Comparison of ENCODE assay signal across 8 mouse cellular contexts in the genomic region with DNA sequence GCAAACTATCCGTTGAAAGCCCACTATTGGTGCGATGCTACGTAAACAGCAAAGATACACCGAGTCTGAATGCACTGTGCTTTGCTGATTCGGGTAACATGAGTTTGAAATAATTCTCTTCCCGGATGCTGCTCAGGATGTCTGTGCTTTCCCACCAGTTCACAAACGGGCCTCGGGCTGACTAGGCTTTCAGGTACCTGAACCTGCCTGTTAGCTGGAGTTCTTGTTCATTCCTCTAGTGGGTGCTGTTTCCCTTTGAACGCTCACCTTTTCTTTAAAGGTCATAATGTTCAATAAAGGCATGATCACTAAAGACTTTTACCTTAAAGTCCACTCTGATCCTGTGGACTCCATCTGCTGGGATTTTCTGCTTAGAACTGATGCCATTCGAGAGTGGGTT. TPM values are rescaled to one million over a fixed set of nuclear protein-coding genes. Genes with fewer than 3 reads are reported as not detected.
DNase-seq lines count a peak whose midpoint lies in the region; ATAC-seq and TF ChIP-seq lines count a peak whose summit lies in the region.

No protein-coding gene starts in this region.

- DNase-seq in adrenal gland, adult 2 months, result peak; percentile 30
- DNase-seq in adrenal gland, adult 18-20 months (ENCODE audit: low spot score in 2 of 2), result no peak
- no peak for DNase-seq in liver, embryonic 14.5 days (ENCODE audit: low read depth in 3 of 3, low spot score in 3 of 3)
- peak; percentile 3 for DNase-seq in forelimb bud, embryonic 11.5 days (ENCODE audit: low read depth, low spot score)
- no peak for DNase-seq in right cerebral cortex, postnatal 10 days (ENCODE audit: low spot score in 2 of 2)

- ATAC-seq in liver, embryonic 14.5 days (ENCODE audit: insufficient read depth), result no peak
- no peak for ATAC-seq in liver, embryonic 12.5 days
- peak; percentile 57; the same call in 1 of the 2 replicates for ATAC-seq in neutrophil, adult 5-6 weeks (ENCODE audit: extremely low read depth, insufficient number of reproducible peaks, low FRiP score, poor library complexity, severe bottlenecking)
- ATAC-seq in neural tube, embryonic 15.5 days (ENCODE audit: low FRiP score), result no peak

- WGBS in liver, embryonic 14.5 days (ENCODE audit: insufficient replicate concordance), result 77% methylated on average over 10 of the region's 10 CpGs
- 87% methylated on average over 10 of the region's 10 CpGs for WGBS in liver, embryonic 12.5 days (ENCODE audit: insufficient replicate concordance)
- 88% methylated on average over 10 of the region's 10 CpGs for WGBS in neural tube, embryonic 15.5 days

- H3K4me1 ChIP-seq in liver, embryonic 14.5 days (replicated peaks; ENCODE audit: control insufficient read depth in 2 of 2, insufficient read depth in 2 of 2, low read length in 1 of 2), result no peaks in the 10 kb centered on the region
- H3K4me1 ChIP-seq in liver, embryonic 12.5 days, result no peaks in the 10 kb centered on the region
- no peaks in the 10 kb centered on the region for H3K4me1 ChIP-seq in neural tube, embryonic 15.5 days

- H3K36me3 ChIP-seq in liver, embryonic 14.5 days (replicated peaks; ENCODE audit: control insufficient read depth, insufficient read depth, low read depth), result peaks cover 49% of the 10 kb centered on the region
- peaks cover 91% of the 10 kb centered on the region for H3K36me3 ChIP-seq in liver, embryonic 12.5 days
- H3K36me3 ChIP-seq in neural tube, embryonic 15.5 days, result peaks cover 85% of the 10 kb centered on the region

- peak; percentile 68 for TF ChIP-seq CTCF in liver, embryonic 14.5 days (IDR thresholded peaks at IDR 0.05; ENCODE audit: low read depth)

- no peak overlapping the region for H3K4me3 ChIP-seq in liver, embryonic 14.5 days (ENCODE audit: insufficient read depth in 1 of 2, low read depth in 2 of 2, low read length in 2 of 2)
- H3K4me3 ChIP-seq in liver, embryonic 12.5 days, result no peak overlapping the region
- H3K4me3 ChIP-seq in neural tube, embryonic 15.5 days (replicated peaks), result no peak overlapping the region

- no peak for TF ChIP-seq EP300 in liver, embryonic 14.5 days (IDR thresholded peaks at IDR 0.05; ENCODE audit: low read depth)

- no peak overlapping the region for H3K27ac ChIP-seq in liver, embryonic 14.5 days
- H3K27ac ChIP-seq in liver, embryonic 12.5 days, result no peak overlapping the region
- H3K27ac ChIP-seq in neural tube, embryonic 15.5 days (replicated peaks), result no peak overlapping the region

- no peaks in the 10 kb centered on the region for H3K27me3 ChIP-seq in liver, embryonic 14.5 days (ENCODE audit: control insufficient read depth, insufficient read depth, low read length)
- H3K27me3 ChIP-seq in liver, embryonic 12.5 days (replicated peaks), result no peaks in the 10 kb centered on the region
- no peaks in the 10 kb centered on the region for H3K27me3 ChIP-seq in neural tube, embryonic 15.5 days (replicated peaks)

- H3K9me3 ChIP-seq in liver, embryonic 14.5 days (ENCODE audit: control insufficient read depth, low read length), result no peaks in the 10 kb centered on the region
- no peaks in the 10 kb centered on the region for H3K9me3 ChIP-seq in liver, embryonic 12.5 days (replicated peaks)
- no peaks in the 10 kb centered on the region for H3K9me3 ChIP-seq in neural tube, embryonic 15.5 days (replicated peaks)

- no peak overlapping the region for H3K4me2 ChIP-seq in liver, embryonic 14.5 days (ENCODE audit: low read depth)
- H3K4me2 ChIP-seq in liver, embryonic 12.5 days, result no peak overlapping the region
- H3K4me2 ChIP-seq in neural tube, embryonic 15.5 days, result no peak overlapping the region

- no peak overlapping the region for H3K9ac ChIP-seq in liver, embryonic 14.5 days (replicated peaks)
- no peak overlapping the region for H3K9ac ChIP-seq in liver, embryonic 12.5 days
- no peak overlapping the region for H3K9ac ChIP-seq in neural tube, embryonic 15.5 days (replicated peaks)

RNA-seq across cellular contexts. Expression of a gene that starts 38.4 kb away (rescaled TPM):
- total RNA-seq in adrenal gland, adult 2 months (2021), result 1 to 10 TPM; 1.6 to 4.1 TPM
- polyA plus RNA-seq in adrenal gland, adult 2 months (2012; rRNA removed), result 16.6 and 21.5 TPM in 2 replicates
- total RNA-seq in adrenal gland, adult 18-20 months (2021), result 1 to 10 TPM; 2.7 to 4.1 TPM
- polyA plus RNA-seq in liver, embryonic 14.5 days (2012; rRNA removed), result 40.4 and 43.5 TPM in 2 replicates
- polyA plus RNA-seq in liver, embryonic 14.5 days (2014; fragmentation: Nextera tagmentation; extraction: Ambion mirVana), result 72.0 and 77.4 TPM in 2 replicates
- 11.6 and 12.3 TPM in 2 replicates for polyA plus RNA-seq in liver, embryonic 12.5 days (2016; fragmentation: Nextera tagmentation; extraction: Ambion mirVana)
- 0.93 and 1.4 TPM in 2 replicates for total RNA-seq in neutrophil, adult 5-6 weeks (2017)
- 0.22 and 0.77 TPM in 2 replicates for polyA plus RNA-seq in neural tube, embryonic 15.5 days (2015; fragmentation: Nextera tagmentation; extraction: Ambion mirVana)

RNA-seq across cellular contexts. Expression of a gene that starts 39.9 kb away (rescaled TPM):
- 10 to 100 TPM; 20.0 to 38.4 TPM for total RNA-seq in adrenal gland, adult 2 months (2021)
- 12.9 and 19.4 TPM in 2 replicates for polyA plus RNA-seq in adrenal gland, adult 2 months (2012; rRNA removed)
- 10 to 100 TPM; 27.2 to 32.1 TPM for total RNA-seq in adrenal gland, adult 18-20 months (2021)
- polyA plus RNA-seq in liver, embryonic 14.5 days (2012; rRNA removed), result 2.3 and 3.0 TPM in 2 replicates
- polyA plus RNA-seq in liver, embryonic 14.5 days (2014; fragmentation: Nextera tagmentation; extraction: Ambion mirVana), result 2.3 TPM in 2 replicates
- polyA plus RNA-seq in liver, embryonic 12.5 days (2016; fragmentation: Nextera tagmentation; extraction: Ambion mirVana), result 7.3 and 8.4 TPM in 2 replicates
- 56.5 and 64.5 TPM in 2 replicates for total RNA-seq in neutrophil, adult 5-6 weeks (2017)
- 20.3 and 23.3 TPM in 2 replicates for polyA plus RNA-seq in neural tube, embryonic 15.5 days (2015; fragmentation: Nextera tagmentation; extraction: Ambion mirVana)

RNA-seq across cellular contexts. Expression of a gene that starts 42.1 kb away (rescaled TPM):
- total RNA-seq in adrenal gland, adult 2 months (2021), result 1 to 10 TPM; 3.1 to 9.8 TPM
- 15.7 and 22.1 TPM in 2 replicates for polyA plus RNA-seq in adrenal gland, adult 2 months (2012; rRNA removed)
- total RNA-seq in adrenal gland, adult 18-20 months (2021), result 1 to 10 TPM; 4.2 to 8.3 TPM
- polyA plus RNA-seq in liver, embryonic 14.5 days (2012; rRNA removed), result 3.6 and 4.9 TPM in 2 replicates
- polyA plus RNA-seq in liver, embryonic 14.5 days (2014; fragmentation: Nextera tagmentation; extraction: Ambion mirVana), result 1.3 and 1.9 TPM in 2 replicates
- 0.81 and 1.6 TPM in 2 replicates for polyA plus RNA-seq in liver, embryonic 12.5 days (2016; fragmentation: Nextera tagmentation; extraction: Ambion mirVana)
- 0.25 TPM in 1 of 2 replicates, not detected in the other for total RNA-seq in neutrophil, adult 5-6 weeks (2017)
- 25.8 and 28.9 TPM in 2 replicates for polyA plus RNA-seq in neural tube, embryonic 15.5 days (2015; fragmentation: Nextera tagmentation; extraction: Ambion mirVana)

Comparison
In these comparisons a context has a peak if more than half of its experiments do, and no peak if none do; other contexts are left out.
1. DNase-seq: peak in adrenal gland, adult 2 months (single experiment) and forelimb bud, embryonic 11.5 days (single experiment); none in adrenal gland, adult 18-20 months (0 of 2), liver, embryonic 14.5 days (0 of 3) and right cerebral cortex, postnatal 10 days (0 of 2).